Mouse (Mus musculus) ovary, postnatal 36 days (tissue): ENCODE data around the gene Upk3b.

Source experiments
- DNase-seq: peaks from one replicate; pipeline ENCODE4 v3.0.0; 2022; ENCODE audit warnings: low spot score, mixed read lengths

Upk3b gene

DNA sequence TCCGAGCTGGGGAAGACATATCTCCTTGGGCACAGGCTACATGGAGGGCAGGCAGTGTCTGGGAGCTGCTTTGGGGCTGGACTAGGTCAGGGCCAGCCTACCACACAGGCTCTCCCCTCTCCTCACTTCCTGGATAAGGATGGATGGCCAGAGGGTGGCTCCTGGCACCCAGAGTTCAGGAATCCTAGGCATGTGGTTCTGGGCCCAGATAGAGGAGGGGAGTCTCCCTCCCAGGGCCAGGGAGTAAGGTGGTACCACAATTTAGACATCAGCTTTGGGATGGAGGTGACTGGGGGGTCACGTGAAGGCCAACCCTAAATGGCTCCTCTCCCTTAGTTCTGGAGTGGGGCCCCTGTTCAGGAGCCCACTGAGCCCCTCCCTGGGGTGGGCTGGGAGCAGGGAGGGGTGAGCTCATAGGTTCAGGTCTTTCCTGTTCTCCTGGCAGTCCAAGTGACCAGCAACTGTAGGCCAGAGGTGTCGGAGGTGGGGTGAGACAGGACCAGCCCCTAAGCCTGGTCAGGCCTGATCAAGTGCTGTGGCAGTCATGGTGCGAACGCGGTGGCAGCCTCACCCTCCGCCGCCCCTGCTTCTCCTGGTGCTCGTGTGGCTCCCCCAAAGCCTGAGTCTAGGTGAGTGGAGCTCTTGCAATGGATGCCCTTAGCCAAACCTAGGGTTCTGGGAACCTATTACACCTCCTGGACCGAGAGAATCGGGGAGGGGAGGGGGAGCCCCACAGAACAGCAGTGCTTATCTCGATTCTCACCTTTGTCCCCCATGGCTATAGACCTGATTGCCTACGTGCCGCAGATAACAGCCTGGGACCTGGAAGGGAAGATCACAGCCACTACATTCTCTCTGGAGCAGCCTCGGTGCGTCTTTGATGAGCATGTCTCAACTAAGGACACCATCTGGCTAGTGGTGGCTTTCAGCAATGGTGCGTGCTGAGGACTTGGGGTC, at the start of gene Upk3b:
TSS of gene Upk3b (plus strand) at position 239 of the 957 bp plus-strand sequence.
- no peak for DNase-seq

DNA sequence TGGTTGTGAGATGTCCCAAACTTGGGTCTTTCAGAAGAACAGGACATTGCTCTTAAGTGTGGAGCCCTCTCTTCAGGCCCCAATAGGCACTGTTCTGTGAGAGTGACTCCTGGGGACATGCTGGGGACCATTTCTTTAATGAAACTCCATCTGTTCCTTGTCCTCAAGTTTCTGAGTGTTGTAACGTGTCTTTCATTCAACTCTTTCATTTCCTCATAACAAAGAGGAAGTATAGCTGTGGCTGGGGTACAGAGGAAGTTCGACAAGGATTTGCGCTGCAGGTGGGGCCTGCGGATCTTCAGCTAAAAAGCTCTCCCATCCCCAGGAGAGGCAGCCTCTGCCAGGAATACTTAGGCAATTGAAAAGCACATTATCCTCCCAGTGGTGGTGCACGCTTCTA, 47.7 kb upstream of the Upk3b start:
- no peak for DNase-seq

GRCm38 (mm10) chr5:135993381-135993965, 44.8 kb upstream of the Upk3b start:
- no peak for DNase-seq

- DNase-seq = no peak
Measured at GRCm38 (mm10) chr5:135994335-135994724, 44.0 kb upstream of the Upk3b start.

DNA sequence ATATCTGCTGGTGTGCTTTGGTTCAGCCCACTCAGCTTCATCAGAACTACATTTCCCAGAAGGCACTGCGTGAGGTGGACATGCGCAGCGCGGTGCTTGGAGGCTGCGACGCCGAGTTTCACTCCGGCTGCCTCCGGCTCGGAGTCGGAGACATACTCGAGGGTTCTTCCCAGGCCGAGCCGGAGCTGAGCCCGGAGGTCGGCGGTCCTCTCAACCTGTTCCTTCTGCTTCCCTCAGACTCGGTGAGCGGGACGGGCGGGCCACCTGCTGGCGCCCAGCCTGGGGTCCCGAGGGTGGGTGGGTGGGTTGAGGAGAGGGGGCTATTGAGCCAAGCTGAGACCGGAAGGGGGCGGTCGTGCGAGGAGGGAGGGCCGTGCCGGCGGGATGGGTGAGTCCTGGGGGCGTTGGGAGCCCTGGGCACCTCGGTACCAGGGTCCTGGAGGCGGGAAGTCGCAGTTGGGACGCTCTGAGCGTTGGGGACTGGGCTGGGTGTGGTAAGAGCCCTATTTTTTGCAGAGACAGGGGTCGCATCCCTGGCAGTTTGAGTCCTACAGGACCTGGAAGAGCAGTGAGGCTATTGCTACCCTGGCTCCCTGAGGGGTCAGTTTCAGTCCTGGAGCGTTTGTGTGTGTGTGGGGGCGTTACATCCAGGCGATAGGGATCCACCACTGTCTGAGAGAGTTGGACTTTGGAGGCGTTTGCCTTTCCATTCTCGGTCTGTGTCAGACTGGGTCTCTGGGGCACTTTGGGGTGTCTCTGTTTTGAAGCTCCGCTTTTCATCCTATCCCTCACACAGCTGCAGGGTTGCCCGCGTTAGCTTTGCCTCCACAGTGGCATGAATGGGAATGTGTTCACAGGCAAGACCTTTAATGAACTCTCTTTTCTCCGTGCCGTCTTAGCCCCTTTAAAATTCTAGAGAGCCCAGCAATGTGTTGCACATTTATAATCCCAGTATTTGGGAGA, 43.3 kb upstream of the Upk3b start, which contains the start of gene Dtx2:
TSS of gene Dtx2 (plus strand) at position 76 of the 963 bp plus-strand sequence.
- peak; percentile 86 for DNase-seq

DNA sequence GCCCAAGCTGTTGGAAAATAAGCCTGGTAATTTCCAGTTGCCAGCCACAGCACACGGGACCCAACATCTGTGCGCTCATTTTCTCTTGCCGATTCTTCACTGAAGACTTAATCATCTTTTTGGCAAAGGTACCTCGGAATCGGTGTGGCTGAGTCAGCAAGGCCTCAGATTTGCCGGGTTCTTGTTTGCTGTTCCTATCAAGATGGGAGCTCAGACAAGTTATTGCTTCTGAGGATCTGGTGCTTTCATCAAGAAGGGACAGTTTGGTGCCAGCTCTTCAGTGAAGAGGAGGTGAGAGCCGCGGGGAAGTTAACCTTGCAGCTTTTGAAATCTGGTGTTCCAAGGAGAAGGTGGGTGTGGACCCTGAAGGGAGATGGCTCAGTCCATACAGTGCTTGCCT, 42.1 kb upstream of the Upk3b start:
- no peak for DNase-seq

DNA sequence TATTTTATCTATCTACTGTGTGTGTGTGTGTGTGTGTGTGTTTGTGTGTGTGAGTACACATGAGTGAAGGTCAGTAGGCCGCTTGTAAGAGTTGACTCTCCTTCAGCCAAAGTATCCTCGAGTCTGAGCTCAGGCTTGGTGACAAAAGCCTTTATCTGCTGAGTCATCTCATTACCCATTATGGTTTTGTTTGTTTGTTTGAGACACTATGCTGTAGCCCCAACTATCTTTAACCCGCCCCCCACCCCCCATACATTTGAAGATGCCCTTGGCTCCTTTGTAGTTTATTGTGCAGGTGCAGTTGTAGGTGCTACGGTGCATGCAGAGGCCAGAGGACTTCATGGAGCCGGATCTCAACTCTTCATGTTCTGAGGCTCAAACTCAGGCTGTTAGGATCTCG, 37.1 kb upstream of the Upk3b start:
- no peak for DNase-seq

GRCm38 (mm10) chr5:136002325-136002724, 36.0 kb upstream of the Upk3b start:
- no peak for DNase-seq

- no peak for DNase-seq
Measured at GRCm38 (mm10) chr5:136002751-136003151, 35.5 kb upstream of the Upk3b start.

DNA sequence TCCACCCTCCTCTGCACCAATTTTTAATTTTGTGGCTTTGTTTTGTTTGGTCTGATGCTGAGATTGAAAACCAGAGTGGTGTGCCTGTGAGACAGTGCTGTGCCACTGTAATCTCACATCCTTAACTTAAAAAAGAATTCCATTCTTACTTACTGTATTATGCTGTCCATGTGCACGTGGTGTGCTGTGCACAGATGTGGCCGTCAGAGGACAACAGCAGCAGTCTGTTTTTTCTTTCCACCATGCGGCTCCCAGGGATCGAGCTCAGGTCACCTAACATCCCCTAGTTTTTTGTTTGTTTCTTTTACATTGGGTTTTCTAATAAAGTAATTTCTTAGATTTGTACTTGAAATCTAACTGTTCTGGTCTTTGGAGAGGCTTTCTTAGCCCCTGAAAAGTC, 33.8 kb upstream of the Upk3b start:
- DNase-seq = no peak

- DNase-seq = no peak
Measured at GRCm38 (mm10) chr5:136007745-136008144, 30.6 kb upstream of the Upk3b start.

DNA sequence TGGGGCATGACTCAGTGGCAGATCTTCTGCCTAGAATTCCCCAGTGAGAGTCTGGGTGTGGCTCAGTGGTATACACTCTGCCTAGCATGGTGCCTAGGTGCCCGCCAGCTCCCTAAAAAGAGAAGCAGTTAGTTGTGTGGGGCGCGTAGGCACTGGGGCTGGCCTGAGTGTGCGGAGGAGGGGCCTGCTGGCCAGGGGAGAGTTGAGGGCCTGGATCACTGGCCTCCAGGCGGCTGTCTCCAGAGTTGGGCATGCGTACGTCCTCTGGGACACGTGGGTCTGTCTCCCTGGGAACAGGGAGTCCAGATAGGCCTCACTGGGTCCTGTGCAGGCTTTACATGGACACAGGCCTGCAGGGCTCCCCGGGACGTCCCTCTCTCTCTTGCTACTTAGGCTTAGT, 23.4 kb upstream of the Upk3b start:
- DNase-seq = peak; percentile 67

DNA sequence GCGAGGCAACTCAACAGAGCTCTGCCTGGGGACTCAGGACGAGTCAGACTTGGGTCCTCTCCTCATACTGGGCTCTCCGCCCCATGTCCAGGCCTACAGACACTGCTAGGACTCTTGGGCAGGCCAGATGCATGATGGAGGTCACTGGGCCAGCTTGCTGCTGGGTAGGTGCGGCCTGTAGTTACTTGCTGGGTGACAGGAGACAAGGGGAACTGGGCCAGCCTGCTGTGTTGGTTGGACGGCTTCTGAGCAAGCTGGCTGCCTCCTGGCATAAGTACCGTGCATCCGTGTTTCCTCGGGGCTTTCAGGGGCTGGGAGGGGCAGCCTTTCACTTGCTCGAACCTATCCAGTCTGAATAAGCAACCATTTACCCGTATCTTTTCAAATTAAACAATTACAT, 22.7 kb upstream of the Upk3b start:
- DNase-seq = peak; percentile 19

- DNase-seq = peak; percentile 78
Measured at GRCm38 (mm10) chr5:136016014-136016876, 22.1 kb upstream of the Upk3b start.

DNA sequence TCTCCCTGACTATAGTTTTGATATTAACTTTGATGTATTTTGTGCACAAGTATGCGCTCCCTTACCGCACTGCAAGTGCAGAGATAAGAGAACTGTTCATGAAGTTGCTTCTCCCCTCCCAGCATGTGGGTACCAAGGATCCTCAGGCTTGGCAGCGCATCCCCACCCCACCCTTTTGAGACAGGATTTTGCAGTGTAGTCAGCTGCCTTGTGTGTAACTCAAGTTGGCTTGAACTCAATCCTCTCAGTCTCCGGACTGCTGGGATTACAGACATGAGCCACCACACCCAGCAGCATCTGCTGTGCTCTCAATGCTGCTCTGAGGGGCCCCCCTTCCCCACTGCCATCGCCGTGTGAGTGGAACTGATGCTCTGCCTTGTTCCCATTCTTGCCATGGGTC, 21.0 kb upstream of the Upk3b start:
- no peak for DNase-seq

DNA sequence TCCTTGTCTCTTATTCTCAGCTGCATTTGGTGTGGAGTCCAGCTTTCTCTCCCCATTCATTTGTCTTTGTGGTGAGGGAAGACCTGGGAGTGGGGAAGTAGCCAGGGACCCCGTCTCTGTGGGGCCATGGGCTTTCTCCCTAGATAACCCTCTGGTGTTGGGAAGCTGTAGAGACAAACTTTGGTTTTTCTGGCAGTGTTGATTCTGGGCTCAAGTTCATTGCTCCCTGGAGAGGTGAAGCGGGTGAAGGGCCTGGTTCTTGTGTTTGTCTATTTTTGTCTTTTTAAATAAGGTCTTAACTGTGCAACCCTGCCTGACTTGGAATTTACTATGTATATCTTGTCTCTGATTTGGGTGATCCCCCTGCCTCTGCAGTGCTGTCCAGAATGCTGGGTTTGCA, 19.6 kb upstream of the Upk3b start:
- no peak for DNase-seq

DNA sequence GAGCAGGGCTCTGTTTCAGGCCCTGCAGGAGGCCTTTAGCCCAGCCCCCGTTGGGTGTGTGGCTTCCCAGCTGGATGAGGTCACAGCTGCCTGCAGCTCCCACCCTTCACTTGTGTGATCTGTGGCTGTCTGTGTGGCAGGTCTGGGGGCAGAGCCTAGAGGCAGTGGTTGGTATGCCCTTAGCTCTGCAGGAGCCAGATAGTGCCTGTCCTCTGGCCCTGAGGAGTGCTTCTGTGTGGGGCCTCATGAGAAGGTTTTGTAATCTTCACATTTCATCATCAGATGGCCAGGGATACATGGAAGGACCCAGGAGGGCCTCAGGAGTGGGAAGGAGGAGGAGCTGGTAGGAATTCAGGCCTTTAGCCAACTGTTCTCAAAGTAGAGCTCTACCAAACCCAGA, 18.4 kb upstream of the Upk3b start:
- DNase-seq = peak; percentile 20

DNA sequence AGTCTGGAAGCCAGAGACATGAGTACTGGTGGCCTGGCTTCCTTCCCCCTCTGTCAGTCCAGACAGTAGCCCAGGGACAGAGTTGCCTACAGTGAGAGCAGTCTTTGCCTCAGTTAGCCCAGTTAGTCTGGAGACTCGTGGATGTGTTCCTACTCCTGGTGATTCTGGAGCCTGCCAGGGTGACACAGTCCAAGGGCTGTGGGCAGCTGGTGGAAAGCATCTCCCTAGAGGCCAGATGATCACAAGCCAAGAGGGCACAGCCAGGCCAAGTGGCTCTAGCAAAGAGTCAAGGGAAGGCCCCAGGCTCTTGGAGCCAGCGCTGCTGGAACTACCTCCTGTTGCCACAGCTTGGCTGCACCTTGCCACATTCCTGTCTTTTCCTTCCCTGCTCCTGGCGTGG, 12.6 kb upstream of the Upk3b start:
- peak; percentile 23 for DNase-seq

GRCm38 (mm10) chr5:136026859-136027258, 11.4 kb upstream of the Upk3b start:
- DNase-seq = no peak

GRCm38 (mm10) chr5:136027612-136028311, 10.5 kb upstream of the Upk3b start:
- DNase-seq = no peak

- no peak for DNase-seq
Measured at GRCm38 (mm10) chr5:136034868-136035267, 3.4 kb upstream of the Upk3b start.
